Mouse (Mus musculus) intestine, embryonic 14.5 days (tissue): ENCODE data around the gene Prdm9. TPM values are rescaled to one million over a fixed set of nuclear protein-coding genes. Genes with fewer than 3 reads are reported as not detected.
"Not testable (repeated sequence)": the region's sequence is repeated elsewhere in the genome, so short reads cannot be mapped to it uniquely, and the experiment has no call there.

ENCODE experiments used
- ATAC-seq: fragments of 200-750 bp; cut with Nextera tagmentation; replicated peaks from 2 replicates; pipeline ENCODE4 v1.8.0; 2017; ENCODE audit warnings: low read depth, moderate number of reproducible peaks, moderate TSS enrichment, moderate library complexity; ENCODE audit not compliant: low FRiP score, low TSS enrichment
- DNase-seq: peaks from one replicate; pipeline ENCODE4 v3.0.0-alpha.2; 2018; ENCODE audit warnings: low spot score
- H3K27ac ChIP-seq: fragments of 300-500 bp; sonication (generic); 2 replicates; pipeline ENCODE4 v1.5.1; 2014; ENCODE audit warnings: low read depth, mild to moderate bottlenecking, control low read depth
- H3K27me3 ChIP-seq: fragments of 300-500 bp; sonication (generic); replicated peaks from 2 replicates; pipeline ENCODE4 v1.6.1; 2014; ENCODE audit warnings: low read length, control low read depth; ENCODE audit not compliant: control insufficient read depth, insufficient read depth
- H3K36me3 ChIP-seq: fragments of 300-500 bp; sonication (generic); 2 replicates; pipeline ENCODE4 v1.6.1; 2014; ENCODE audit warnings: low read length, control low read depth; ENCODE audit not compliant: control insufficient read depth, insufficient read depth
- H3K4me1 ChIP-seq: fragments of 300-500 bp; sonication (generic); replicated peaks from 2 replicates; pipeline ENCODE4 v1.6.1; 2014; ENCODE audit warnings: low read length, control low read depth, mixed read lengths; ENCODE audit not compliant: control insufficient read depth, insufficient read depth
- H3K4me2 ChIP-seq: fragments of 300-500 bp; sonication (generic); 2 replicates; pipeline ENCODE4 v1.6.1; 2014; ENCODE audit warnings: low read length
- H3K4me3 ChIP-seq: fragments of 300-500 bp; sonication (generic); 2 replicates; pipeline ENCODE4 v1.5.1; 2014; ENCODE audit warnings: low read depth, low read length, control low read depth, mixed read lengths
- H3K9ac ChIP-seq: fragments of 300-500 bp; sonication (generic); 2 replicates; pipeline ENCODE4 v1.6.1; 2014; ENCODE audit warnings: mild to moderate bottlenecking, low read length
- H3K9me3 ChIP-seq: fragments of 300-500 bp; sonication (generic); 2 replicates; pipeline ENCODE4 v1.6.1; 2016; ENCODE audit warnings: low read length, control low read depth; ENCODE audit not compliant: control insufficient read depth
- WGBS: fragments of 180-500 bp; shearing (Covaris S2); extraction: QIAGEN DNeasy Blood & Tissue Kit; methylation state at CpG from one replicate; pipeline ENCODE4 v1.1.7; 2014; 5-methylcytosine and 5-hydroxymethylcytosine counted together
- polyA plus RNA-seq: library from polyadenylated mRNA; unstranded; fragments of >200 nt; fragmentation: Nextera tagmentation; extraction: Ambion mirVana; gene quantifications from 2 replicates; pipeline ENCODE4 v1.2.1, GENCODE M21; 2014

Gene Prdm9
- polyA plus RNA-seq, 1 experiment from 2014 or later = 1.1 TPM

DNA sequence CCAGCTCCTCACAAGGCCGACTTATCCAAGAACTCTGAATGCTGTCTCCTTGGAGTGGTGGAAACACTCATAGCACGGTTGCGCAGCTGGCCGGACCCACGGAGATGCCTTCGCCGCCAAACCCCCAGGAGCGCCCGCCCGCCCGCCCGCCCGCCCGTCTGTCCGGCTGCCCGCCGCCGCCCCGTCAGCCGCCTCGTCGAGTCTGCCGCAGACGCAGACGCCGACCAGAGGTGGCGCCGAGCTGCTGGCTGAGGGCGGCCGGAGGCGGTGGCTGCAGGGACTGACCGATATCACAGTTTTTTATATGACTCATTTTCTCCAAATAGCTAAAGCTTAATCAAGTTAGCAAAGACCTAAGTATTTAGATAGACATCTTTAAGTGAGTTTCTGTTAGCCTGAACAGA lies 13.1 kb upstream of the Prdm9 start:
- H3K36me3 ChIP-seq = no peaks in the 10 kb centered on the region
- ATAC-seq = no peak
- 1% methylated on average over 32 of the region's 32 CpGs for WGBS

DNA sequence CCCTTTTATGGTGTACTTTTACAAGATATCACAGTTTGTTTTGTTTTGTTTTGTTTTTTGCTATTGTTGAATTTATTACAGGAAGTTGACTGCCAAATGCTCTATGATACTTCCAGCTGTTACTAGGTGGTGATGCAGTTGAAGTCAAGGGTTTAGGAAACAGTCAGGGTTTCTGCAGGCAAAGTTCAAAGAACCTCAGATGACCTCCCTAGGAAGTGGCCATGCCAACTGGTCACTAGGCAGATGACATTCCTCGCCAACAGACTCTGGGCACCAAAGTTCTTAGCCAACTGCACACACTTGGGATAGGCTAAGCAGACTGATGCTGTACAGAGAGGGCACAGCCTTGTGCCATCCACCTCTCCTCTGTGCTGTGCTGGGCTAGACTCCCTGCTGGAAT lies 10.9 kb upstream of the Prdm9 start:
- DNase-seq (no peak), ATAC-seq (no peak)
- no peaks in the 10 kb centered on the region for H3K36me3 ChIP-seq
- H3K4me1 ChIP-seq = no peaks in the 10 kb centered on the region
- no peak overlapping the region for H3K9ac ChIP-seq
- WGBS = 80% methylated on average over 1 of the region's 1 CpGs
- peaks cover 3% of the 10 kb centered on the region for H3K27me3 ChIP-seq
- H3K4me3 ChIP-seq = no peak overlapping the region
- no peak overlapping the region for H3K27ac ChIP-seq
- no peak overlapping the region for H3K4me2 ChIP-seq
- H3K9me3 ChIP-seq = no peaks in the 10 kb centered on the region

More for the DNA sequence above, 13.1 kb upstream of the Prdm9 start:
- Histone ChIP-seq H3K4me3 (peak overlapping the region; percentile 25), H3K9me3 (no peaks in the 10 kb centered on the region), H3K9ac (no peak overlapping the region), H3K27me3 (peaks cover 3% of the 10 kb centered on the region), H3K4me2 (peak overlapping the region; percentile 52), H3K4me1 (no peaks in the 10 kb centered on the region), H3K27ac (no peak overlapping the region)
- DNase-seq = peak; percentile 63

DNA sequence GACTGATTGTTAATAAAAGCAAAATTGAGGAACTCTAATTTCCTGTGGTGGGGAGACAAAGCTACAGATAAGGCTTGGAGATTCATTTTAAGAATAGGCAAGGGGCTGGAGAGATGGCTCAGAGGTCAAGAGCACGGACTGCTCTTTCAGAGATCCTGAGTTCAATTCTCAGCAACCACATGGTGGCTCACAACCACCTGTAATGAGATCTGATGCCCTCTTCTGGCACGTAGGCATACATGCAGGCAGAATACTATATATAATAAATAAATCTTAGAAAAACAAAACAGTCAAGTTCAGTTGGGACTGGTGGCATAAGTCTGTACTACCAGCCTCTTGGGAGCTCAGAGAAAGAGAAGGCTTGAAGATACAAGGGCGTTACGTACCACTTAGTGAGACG lies 2.8 kb upstream of the Prdm9 start:
- Histone ChIP-seq H3K36me3 (no peaks in the 10 kb centered on the region), H3K9ac (no peak overlapping the region), H3K4me3 (no peak overlapping the region), H3K9me3 (no peaks in the 10 kb centered on the region), H3K4me2 (no peak overlapping the region), H3K27me3 (no peaks in the 10 kb centered on the region), H3K27ac (no peak overlapping the region), H3K4me1 (0 out of 2 replicates have a peak, but pooled peaks cover 4% of the 10 kb centered on the region)
- DNase-seq (no peak), ATAC-seq (no peak)
- WGBS = 79% methylated on average over 5 of the region's 5 CpGs

DNA sequence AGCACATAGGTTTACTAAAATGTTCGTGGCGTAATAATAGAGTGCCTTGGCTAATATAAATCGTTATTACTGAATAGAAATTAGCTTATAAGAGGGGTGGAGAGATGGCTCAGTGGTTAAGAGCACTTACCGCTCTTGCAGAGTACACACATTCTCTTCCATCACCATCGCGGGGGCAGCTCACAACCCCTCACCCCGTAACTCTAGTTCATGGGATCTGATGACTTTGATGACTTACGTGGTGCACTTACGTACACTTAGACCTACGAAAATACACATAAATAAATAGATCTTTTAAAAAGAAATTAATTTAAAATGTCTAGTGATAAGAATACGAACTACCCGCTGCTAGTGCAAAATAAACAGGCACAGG lies 760 bp upstream of the Prdm9 start:
- H3K9me3 ChIP-seq = no peaks in the 10 kb centered on the region
- DNase-seq = no peak
- 42% methylated on average over 12 of the region's 12 CpGs for WGBS
- no peak overlapping the region; the same call in 1 of the 2 replicates for H3K27ac ChIP-seq
- H3K9ac ChIP-seq = peak overlapping the region; percentile 80; the same call in 1 of the 2 replicates
- peak overlapping the region; percentile 86 for H3K4me2 ChIP-seq
- H3K27me3 ChIP-seq = no peaks in the 10 kb centered on the region
- H3K4me1 ChIP-seq = 0 out of 2 replicates have a peak, but pooled peaks cover 4% of the 10 kb centered on the region
- no peaks in the 10 kb centered on the region for H3K36me3 ChIP-seq
- no peak for ATAC-seq
- H3K4me3 ChIP-seq = peak overlapping the region; percentile 97

DNA sequence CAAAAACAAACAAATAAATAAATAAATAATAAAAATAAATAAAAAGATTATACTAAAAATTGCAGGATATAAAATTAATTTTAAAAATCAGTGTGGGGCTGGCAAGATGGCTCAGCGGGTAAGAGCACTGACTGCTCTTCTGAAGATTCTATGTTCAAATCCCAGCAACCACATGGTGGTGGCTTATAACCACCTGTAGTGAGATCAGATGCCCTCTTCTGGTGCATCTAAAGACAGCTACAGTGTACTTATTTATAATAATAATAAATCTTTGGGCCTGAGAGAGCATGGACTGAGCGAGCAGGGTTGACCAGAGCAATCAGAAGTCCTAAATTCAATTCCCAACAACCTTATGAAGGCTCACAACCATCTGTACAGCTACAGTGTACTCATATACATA lies 4.2 kb downstream of the Prdm9 start:
- no peaks in the 10 kb centered on the region for H3K9me3 ChIP-seq
- H3K4me3 ChIP-seq = no peak overlapping the region
- H3K9ac ChIP-seq = no peak overlapping the region
- no peak for DNase-seq
- H3K27me3 ChIP-seq = no peaks in the 10 kb centered on the region
- no peak overlapping the region for H3K27ac ChIP-seq
- no peak for ATAC-seq
- H3K4me1 ChIP-seq = 0 out of 2 replicates have a peak, but pooled peaks cover 4% of the 10 kb centered on the region
- H3K4me2 ChIP-seq = no peak overlapping the region
- no peaks in the 10 kb centered on the region for H3K36me3 ChIP-seq
- 85% methylated on average over 2 of the region's 2 CpGs for WGBS

DNA sequence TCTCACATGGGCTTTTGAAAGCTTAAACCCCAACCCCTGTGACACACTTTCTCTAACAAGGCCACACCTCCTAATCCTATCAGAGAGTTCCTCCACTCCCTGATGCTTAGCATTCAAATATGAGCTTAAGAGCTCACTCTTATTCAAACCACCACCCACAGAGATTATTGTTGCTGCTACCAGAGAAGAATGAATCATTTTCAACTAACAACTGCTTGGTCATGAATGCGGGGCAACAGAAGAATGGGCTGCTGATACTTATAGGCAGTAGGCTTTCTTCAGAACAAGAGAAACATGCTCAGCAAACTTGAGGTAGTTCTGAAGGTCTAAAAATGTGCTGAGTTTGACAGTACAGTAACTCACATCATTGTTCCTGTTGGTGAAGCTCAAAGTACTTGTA lies 14.4 kb downstream of the Prdm9 start:
- Histone ChIP-seq H3K4me1 (no peaks in the 10 kb centered on the region), H3K4me3 (no peak overlapping the region), H3K9ac (no peak overlapping the region), H3K27me3 (no peaks in the 10 kb centered on the region), H3K36me3 (no peaks in the 10 kb centered on the region), H3K4me2 (no peak overlapping the region), H3K27ac (no peak overlapping the region), H3K9me3 (no peaks in the 10 kb centered on the region)
- WGBS = 42% methylated on average over 1 of the region's 1 CpGs
- ATAC-seq (no peak), DNase-seq (no peak)

DNA sequence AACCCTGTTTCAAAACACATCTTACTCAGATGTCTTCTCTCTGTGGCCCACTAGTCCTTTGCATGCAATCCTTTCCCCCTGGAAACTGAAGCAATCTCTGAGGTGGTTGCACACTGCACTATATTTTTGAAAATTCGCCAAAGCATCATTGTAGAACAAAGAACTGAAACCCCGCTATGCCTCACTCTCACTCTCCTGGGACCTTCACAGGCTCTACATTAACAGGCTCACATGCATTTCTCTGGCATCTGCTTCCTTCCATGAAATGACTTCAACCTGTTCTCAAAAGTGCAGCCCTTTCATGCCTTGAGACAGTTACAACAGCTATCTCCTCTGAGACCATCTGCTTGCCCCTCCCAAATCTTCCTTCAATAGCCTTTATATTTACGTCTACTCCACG lies 17.7 kb downstream of the Prdm9 start:
- Histone ChIP-seq H3K4me3 (no peak overlapping the region), H3K27ac (no peak overlapping the region), H3K9ac (no peak overlapping the region), H3K9me3 (0 out of 2 replicates have a peak, but pooled peaks cover 3% of the 10 kb centered on the region), H3K4me2 (no peak overlapping the region), H3K36me3 (no peaks in the 10 kb centered on the region), H3K4me1 (no peaks in the 10 kb centered on the region), H3K27me3 (no peaks in the 10 kb centered on the region)
- WGBS = 72% methylated on average over 4 of the region's 4 CpGs
- DNase-seq (no peak), ATAC-seq (no peak)

DNA sequence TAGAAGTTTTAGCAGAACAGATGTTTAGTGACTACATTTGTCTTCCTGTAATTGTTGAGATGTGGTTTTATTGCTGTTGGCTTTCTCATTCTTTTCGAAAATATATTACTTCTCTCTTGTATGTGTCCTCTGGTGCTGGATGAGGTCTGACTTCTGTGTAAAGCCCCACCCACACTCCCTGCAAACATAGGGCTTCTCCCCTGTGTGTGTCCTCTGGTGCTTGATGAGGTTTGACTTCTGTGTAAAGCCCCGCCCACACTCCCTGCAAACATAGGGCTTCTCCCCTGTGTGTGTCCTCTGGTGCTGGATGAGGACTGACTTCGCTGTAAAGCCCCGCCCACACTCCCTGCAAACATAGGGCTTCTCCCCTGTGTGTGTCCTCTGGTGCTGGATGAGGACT lies 20.3 kb downstream of the Prdm9 start:
- not testable (repeated sequence) for H3K27me3 ChIP-seq, H3K36me3 ChIP-seq, H3K9ac ChIP-seq, H3K4me1 ChIP-seq, H3K27ac ChIP-seq, H3K9me3 ChIP-seq, H3K4me2 ChIP-seq, ATAC-seq, DNase-seq, H3K4me3 ChIP-seq
- WGBS = 63% methylated on average over 3 of the region's 4 CpGs

DNA sequence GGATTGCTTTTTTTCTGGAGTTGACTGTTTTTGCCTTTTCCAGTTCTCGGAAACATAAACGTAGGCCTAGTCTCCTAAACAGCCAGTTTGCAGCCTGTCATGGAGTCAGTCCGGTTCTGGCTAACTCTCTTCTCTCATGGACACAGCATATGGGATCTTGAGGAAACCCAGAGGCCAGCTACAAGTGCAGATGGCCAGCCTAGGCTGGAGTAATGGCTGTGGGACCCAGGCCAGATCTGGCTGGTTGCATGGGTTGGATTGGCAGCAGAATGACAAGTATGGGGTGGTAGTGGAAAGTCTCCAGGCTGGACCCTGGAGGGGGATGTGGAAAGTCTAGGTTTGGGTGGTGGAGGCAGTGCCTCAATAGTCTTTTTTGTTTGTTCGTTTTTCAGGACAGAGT lies 23.8 kb downstream of the Prdm9 start:
- Histone ChIP-seq H3K9ac (no peak overlapping the region), H3K4me3 (no peak overlapping the region), H3K27ac (no peak overlapping the region), H3K4me1 (no peaks in the 10 kb centered on the region), H3K9me3 (0 out of 2 replicates have a peak, but pooled peaks cover 3% of the 10 kb centered on the region), H3K36me3 (no peaks in the 10 kb centered on the region), H3K4me2 (no peak overlapping the region), H3K27me3 (peaks cover 16% of the 10 kb centered on the region)
- ATAC-seq (no peak), DNase-seq (no peak)
- WGBS = 69% methylated on average over 4 of the region's 4 CpGs
